Mouse (Mus musculus) midbrain, embryonic 10.5 days (tissue): ENCODE measurements around the gene Fam71a. TPM values are rescaled to one million over a fixed set of nuclear protein-coding genes. Genes with fewer than 3 reads are reported as not detected.
A peak's percentile ranks its signal among the peaks of the same experiment; 100 is the strongest.

Experiments used
- DNase-seq: peaks from one replicate; pipeline ENCODE4 v3.0.0-alpha.2; 2017; ENCODE audit warnings: low spot score
- H3K27ac ChIP-seq: fragments of 300-500 bp; sonication (generic); replicated peaks from 2 replicates; pipeline ENCODE4 v1.5.1; 2016; ENCODE audit warnings: mild to moderate bottlenecking
- H3K27me3 ChIP-seq: fragments of 300-500 bp; sonication (generic); 2 replicates; pipeline ENCODE4 v1.6.1; 2016; ENCODE audit warnings: low read depth, mild to moderate bottlenecking; ENCODE audit not compliant: poor library complexity, severe bottlenecking
- H3K36me3 ChIP-seq: fragments of 300-500 bp; sonication (generic); 2 replicates; pipeline ENCODE4 v1.6.1; 2016; ENCODE audit warnings: mild to moderate bottlenecking, moderate library complexity
- H3K4me1 ChIP-seq: fragments of 300-500 bp; sonication (generic); 2 replicates; pipeline ENCODE4 v1.6.1; 2016
- H3K4me3 ChIP-seq: fragments of 300-500 bp; sonication (generic); 2 replicates; pipeline ENCODE4 v1.5.1; 2016; ENCODE audit warnings: mild to moderate bottlenecking, moderate library complexity
- H3K9me3 ChIP-seq: fragments of 300-500 bp; sonication (generic); replicated peaks from 2 replicates; pipeline ENCODE4 v1.6.1; 2016; ENCODE audit warnings: mild to moderate bottlenecking
- WGBS: fragments of 180-500 bp; shearing (Covaris S2); methylation state at CpG from one replicate; pipeline ENCODE4 v1.1.7; 2016; 5-methylcytosine and 5-hydroxymethylcytosine counted together
- polyA plus RNA-seq: library from polyadenylated mRNA; unstranded; fragments of >200 nt; fragmentation: Nextera tagmentation; extraction: Ambion mirVana; gene quantifications from 2 replicates; pipeline ENCODE4 v1.2.1, GENCODE M21; 2016

Fam71a gene
- polyA plus RNA-seq, 1 experiment from 2014 or later: not detected

- no peak for DNase-seq
- WGBS: 70% methylated on average over 5 of the region's 5 CpGs
- peaks cover 13% of the 10 kb centered on the region for H3K9me3 ChIP-seq
- peaks cover 10% of the 10 kb centered on the region; the same call in 1 of the 2 replicates for H3K4me1 ChIP-seq
- no peak overlapping the region for H3K4me3 ChIP-seq
- H3K27ac ChIP-seq: no peak overlapping the region
- H3K36me3 ChIP-seq: no peaks in the 10 kb centered on the region
- H3K27me3 ChIP-seq: no peaks in the 10 kb centered on the region
Measured at GRCm38 (mm10) chr1:191132240-191132639, 32.4 kb downstream of the Fam71a start.

- Histone ChIP-seq H3K9me3 (peaks cover 13% of the 10 kb centered on the region), H3K27ac (no peak overlapping the region), H3K4me1 (peaks cover 10% of the 10 kb centered on the region; the same call in 1 of the 2 replicates), H3K4me3 (no peak overlapping the region), H3K36me3 (no peaks in the 10 kb centered on the region), H3K27me3 (no peaks in the 10 kb centered on the region)
- DNase-seq: no peak
- 89% methylated on average over 2 of the region's 2 CpGs for WGBS
Measured at GRCm38 (mm10) chr1:191131692-191132091, 32.9 kb downstream of the Fam71a start.

GRCm38 (mm10) chr1:191125811-191126638 is 38.6 kb downstream of the Fam71a start:
- WGBS: 19% methylated on average over 38 of the region's 38 CpGs
- DNase-seq: peak; percentile 78
- peak overlapping the region; percentile 24; the same call in 1 of the 2 replicates for H3K27ac ChIP-seq
- H3K4me1 ChIP-seq: peaks cover 16% of the 10 kb centered on the region
- peaks cover 25% of the 10 kb centered on the region for H3K27me3 ChIP-seq
- H3K4me3 ChIP-seq: peak overlapping the region; percentile 47
- H3K36me3 ChIP-seq: no peaks in the 10 kb centered on the region
- peaks cover 13% of the 10 kb centered on the region for H3K9me3 ChIP-seq

- Histone ChIP-seq H3K9me3 (peaks cover 2% of the 10 kb centered on the region), H3K27ac (no peak overlapping the region), H3K36me3 (no peaks in the 10 kb centered on the region), H3K4me3 (no peak overlapping the region), H3K27me3 (peaks cover 25% of the 10 kb centered on the region), H3K4me1 (peaks cover 16% of the 10 kb centered on the region)
- DNase-seq: no peak
- 69% methylated on average over 4 of the region's 4 CpGs for WGBS
Measured at GRCm38 (mm10) chr1:191124288-191124687, 40.3 kb downstream of the Fam71a start.

GRCm38 (mm10) chr1:191123696-191124095 is 40.9 kb downstream of the Fam71a start:
- no peak for DNase-seq
- 82% methylated on average over 2 of the region's 2 CpGs for WGBS
- H3K9me3 ChIP-seq: no peaks in the 10 kb centered on the region
- H3K27me3 ChIP-seq: peaks cover 25% of the 10 kb centered on the region
- no peaks in the 10 kb centered on the region for H3K36me3 ChIP-seq
- no peak overlapping the region for H3K27ac ChIP-seq
- H3K4me3 ChIP-seq: no peak overlapping the region
- H3K4me1 ChIP-seq: peaks cover 16% of the 10 kb centered on the region

GRCm38 (mm10) chr1:191122744-191123143 is 41.9 kb downstream of the Fam71a start:
- Histone ChIP-seq H3K27ac (no peak overlapping the region), H3K36me3 (no peaks in the 10 kb centered on the region), H3K4me3 (no peak overlapping the region), H3K27me3 (peaks cover 25% of the 10 kb centered on the region), H3K9me3 (no peaks in the 10 kb centered on the region), H3K4me1 (peaks cover 16% of the 10 kb centered on the region)
- 85% methylated on average over 3 of the region's 3 CpGs for WGBS
- DNase-seq: no peak

- Histone ChIP-seq H3K4me3 (no peak overlapping the region), H3K27ac (no peak overlapping the region), H3K27me3 (no peaks in the 10 kb centered on the region), H3K36me3 (no peaks in the 10 kb centered on the region), H3K9me3 (no peaks in the 10 kb centered on the region), H3K4me1 (peaks cover 18% of the 10 kb centered on the region)
- WGBS: 83% methylated on average over 11 of the region's 11 CpGs
- no peak for DNase-seq
Measured at GRCm38 (mm10) chr1:191115514-191116238, 48.9 kb downstream of the Fam71a start.

- H3K36me3 ChIP-seq: no peaks in the 10 kb centered on the region
- peaks cover 18% of the 10 kb centered on the region for H3K4me1 ChIP-seq
- H3K27ac ChIP-seq: no peak overlapping the region
- DNase-seq: no peak
- H3K9me3 ChIP-seq: no peaks in the 10 kb centered on the region
- WGBS: 84% methylated on average over 7 of the region's 7 CpGs
- H3K4me3 ChIP-seq: no peak overlapping the region
- no peaks in the 10 kb centered on the region for H3K27me3 ChIP-seq
Measured at GRCm38 (mm10) chr1:191114868-191115267, 49.7 kb downstream of the Fam71a start.

Other genes starting within 250 kb of the Fam71a start
- 55.4 and 63.0 TPM in 2 replicates for gene Angel2, start 239.7 kb downstream of the Fam71a start, polyA plus RNA-seq
- 33.1 and 44.4 TPM in 2 replicates for gene Vash2, start 185.5 kb downstream of the Fam71a start, polyA plus RNA-seq
- gene Flvcr1, start 138.7 kb downstream of the Fam71a start, polyA plus RNA-seq: 8.3 and 8.6 TPM in 2 replicates
- not detected in 2 replicates for gene Spata45, start 128.2 kb downstream of the Fam71a start, polyA plus RNA-seq
- 10.4 and 11.1 TPM in 2 replicates for gene Tatdn3, start 101.9 kb downstream of the Fam71a start, polyA plus RNA-seq
- gene Nsl1, start 101.8 kb downstream of the Fam71a start, polyA plus RNA-seq: 34.9 and 35.9 TPM in 2 replicates
- gene Batf3, start 67.0 kb downstream of the Fam71a start, polyA plus RNA-seq: 3.7 and 4.1 TPM in 2 replicates
- 5.3 and 5.5 TPM in 2 replicates for gene Atf3, start 53.2 kb upstream of the Fam71a start, polyA plus RNA-seq
- gene Nenf, start 153.4 kb upstream of the Fam71a start, polyA plus RNA-seq: 49.4 and 63.5 TPM in 2 replicates
- 32.3 and 34.9 TPM in 2 replicates for gene Tmem206, start 161.1 kb upstream of the Fam71a start, polyA plus RNA-seq
- 8.5 and 11.8 TPM in 2 replicates for gene Ppp2r5a, start 238.5 kb upstream of the Fam71a start, polyA plus RNA-seq